Mouse (Mus musculus) thymus, adult 2 months (tissue): Measurements from ENCODE around the gene Faap20.
A peak's percentile ranks its signal among the peaks of the same experiment; 100 is the strongest.

Experiments used
- CTCF ChIP-seq: fragments of 200-500 bp; IDR thresholded peaks from 2 replicates; pipeline ENCODE4 v1.5.1; 2012; ENCODE audit warnings: mild to moderate bottlenecking, control low read depth, low read length, moderate library complexity, borderline replicate concordance; ENCODE audit not compliant: control insufficient read depth, poor library complexity, insufficient read depth; ENCODE audit errors: extremely low read depth
- POLR2A ChIP-seq: fragments of 200-500 bp; IDR thresholded peaks from 2 replicates; pipeline ENCODE4 v1.6.1; 2012; ENCODE audit warnings: mild to moderate bottlenecking, low read length, control low read depth, moderate library complexity; ENCODE audit not compliant: control insufficient read depth, poor library complexity, insufficient read depth; ENCODE audit errors: extremely low read depth

DNA sequence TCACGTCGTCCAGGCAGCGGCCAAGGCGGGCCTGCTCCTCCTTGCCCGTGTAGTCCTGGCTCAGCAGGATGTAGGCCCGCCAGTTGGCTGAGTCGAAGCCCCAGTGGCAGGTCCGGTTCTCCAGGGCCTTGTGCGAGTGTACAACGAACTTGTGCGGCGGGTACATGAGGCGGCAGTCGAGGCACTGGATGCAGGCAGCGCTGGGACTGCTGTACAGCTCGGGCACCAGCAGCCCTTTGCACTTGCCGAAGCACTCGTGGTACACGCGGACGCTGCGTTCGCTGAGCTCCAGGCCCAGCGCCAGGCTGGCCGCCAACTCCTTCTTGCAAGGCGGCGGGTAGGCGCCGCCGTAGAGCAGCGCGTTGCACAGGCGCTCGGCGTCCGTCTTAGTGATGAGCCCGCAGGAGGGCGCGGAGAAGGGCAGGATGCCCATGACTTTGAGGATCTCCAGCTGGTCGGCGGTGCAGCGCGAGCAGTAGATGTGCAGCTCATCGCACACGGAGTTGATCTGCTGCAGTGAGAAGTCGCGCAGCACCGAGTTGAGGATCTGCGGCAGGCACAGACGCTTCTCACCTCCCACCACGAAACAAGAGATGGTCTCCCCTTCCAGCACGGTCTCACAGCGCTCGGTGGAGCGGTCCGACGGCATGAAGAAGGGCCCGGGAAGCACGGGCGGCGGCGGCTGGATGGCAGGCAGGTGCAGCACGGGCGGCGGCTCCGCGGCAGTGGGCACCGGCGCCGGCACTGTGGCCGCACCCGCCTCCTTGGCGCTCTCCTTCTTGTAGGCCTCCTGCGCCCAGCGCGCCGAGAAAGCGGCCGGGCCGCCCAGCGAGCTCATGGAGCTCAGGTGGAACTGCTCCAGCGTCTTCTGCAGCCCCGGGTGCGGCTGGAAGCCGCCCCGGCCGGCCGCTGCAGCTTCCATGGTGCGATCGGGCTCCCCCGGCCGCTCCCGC, 27.7 kb upstream of the Faap20 start:
- TF ChIP-seq POLR2A = no peak
- TF ChIP-seq CTCF = 0 out of 2 replicates have a peak, but pooled peaks have one; percentile 21
